Mouse (Mus musculus) right cerebral cortex, postnatal 36 days (tissue): ENCODE data around the gene Pmm1.
"Not testable (repeated sequence)": the region's sequence is repeated elsewhere in the genome, so short reads cannot be mapped to it uniquely, and the experiment has no call there.

Source experiments
- DNase-seq, 2 experiments: peaks; one replicate each; pipeline ENCODE4 v3.0.0; 2022; ENCODE audit warnings: low spot score in 2 of 2, mixed read lengths in 1 of 2

Pmm1 gene

GRCm38 (mm10) chr15:81960171-81961077 is at the start of gene Pmm1:
Gene Pmm1, minus strand, starts transcription at chr15:81960930.
- DNase-seq = peak; percentile 97 to 98

GRCm38 (mm10) chr15:82004257-82004656 is 43.5 kb upstream of the Pmm1 start:
- no peak for DNase-seq

- DNase-seq = no peak
Observed at GRCm38 (mm10) chr15:81993992-81994391, 33.3 kb upstream of the Pmm1 start.

- DNase-seq = peak in 1 of 2 experiments; percentile 17
Observed at GRCm38 (mm10) chr15:81990549-81990948, 29.8 kb upstream of the Pmm1 start.

GRCm38 (mm10) chr15:81989371-81990062 is 28.8 kb upstream of the Pmm1 start:
- DNase-seq = peak; percentile 76 to 78

- no peak for DNase-seq
Observed at GRCm38 (mm10) chr15:81987646-81988045, 26.9 kb upstream of the Pmm1 start, which contains the start of gene Xrcc6. Gene Xrcc6, plus strand, starts transcription at chr15:81987835.

- DNase-seq = no peak
Observed at GRCm38 (mm10) chr15:81985267-81986161, 24.8 kb upstream of the Pmm1 start.

- DNase-seq = no peak
Observed at GRCm38 (mm10) chr15:81982173-81982572, 21.4 kb upstream of the Pmm1 start.

- DNase-seq = no peak
Observed at GRCm38 (mm10) chr15:81980321-81980720, 19.6 kb upstream of the Pmm1 start, which contains the start of gene 1700029P11Rik. Gene 1700029P11Rik, plus strand, starts transcription at chr15:81980540.

GRCm38 (mm10) chr15:81975156-81975555 is 14.4 kb upstream of the Pmm1 start:
- DNase-seq = not testable (repeated sequence)

GRCm38 (mm10) chr15:81970498-81970897 is 9.8 kb upstream of the Pmm1 start:
- DNase-seq = not testable (repeated sequence)

- not testable (repeated sequence) for DNase-seq
Observed at GRCm38 (mm10) chr15:81969635-81970034, 8.9 kb upstream of the Pmm1 start.

- no peak for DNase-seq
Observed at GRCm38 (mm10) chr15:81969173-81969572, 8.4 kb upstream of the Pmm1 start.

GRCm38 (mm10) chr15:81968447-81968846 is 7.7 kb upstream of the Pmm1 start:
- no peak for DNase-seq

GRCm38 (mm10) chr15:81967821-81968220 is 7.1 kb upstream of the Pmm1 start:
- DNase-seq = no peak

- DNase-seq = no peak
Observed at GRCm38 (mm10) chr15:81966062-81966829, 5.5 kb upstream of the Pmm1 start.

- DNase-seq = no peak
Observed at GRCm38 (mm10) chr15:81964980-81965545, 4.3 kb upstream of the Pmm1 start.

- no peak for DNase-seq
Observed at GRCm38 (mm10) chr15:81964262-81964661, 3.5 kb upstream of the Pmm1 start.

GRCm38 (mm10) chr15:81961078-81961451 is 335 bp upstream of the Pmm1 start:
- no peak for DNase-seq

- DNase-seq = no peak
Observed at GRCm38 (mm10) chr15:81958906-81959305, 1.8 kb downstream of the Pmm1 start.
